Mouse (Mus musculus) kidney, adult 18-20 months (tissue): ENCODE measurements around the gene Shc3.
A peak's percentile ranks its signal among the peaks of the same experiment; 100 is the strongest.

Experiments used
- DNase-seq: peaks from one replicate; pipeline ENCODE4 v3.0.0; 2021

Gene Shc3

DNA sequence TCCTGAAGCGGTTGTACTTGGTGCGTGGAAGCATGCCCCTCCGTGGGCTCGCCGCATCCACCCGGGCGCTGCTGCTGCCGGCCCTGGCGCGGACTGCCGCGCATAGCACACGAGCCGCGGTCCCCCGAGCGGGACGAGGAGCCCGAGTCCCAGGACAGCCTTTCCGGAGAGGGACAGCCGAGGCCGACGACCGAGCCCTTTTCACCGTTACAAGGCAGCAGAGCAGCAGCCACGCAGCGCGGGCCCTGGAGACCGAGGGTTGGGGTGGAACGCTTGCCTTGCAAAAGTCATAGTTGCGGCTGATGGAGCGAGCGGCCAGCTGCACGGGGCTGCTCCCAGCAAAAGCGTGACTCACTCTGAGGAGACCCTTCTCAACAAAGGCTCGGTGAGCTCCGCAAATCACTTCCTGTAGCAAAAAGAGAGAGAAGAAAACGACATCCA, 1.8 kb downstream of the Shc3 start:
- DNase-seq, result peak; percentile 6

DNA sequence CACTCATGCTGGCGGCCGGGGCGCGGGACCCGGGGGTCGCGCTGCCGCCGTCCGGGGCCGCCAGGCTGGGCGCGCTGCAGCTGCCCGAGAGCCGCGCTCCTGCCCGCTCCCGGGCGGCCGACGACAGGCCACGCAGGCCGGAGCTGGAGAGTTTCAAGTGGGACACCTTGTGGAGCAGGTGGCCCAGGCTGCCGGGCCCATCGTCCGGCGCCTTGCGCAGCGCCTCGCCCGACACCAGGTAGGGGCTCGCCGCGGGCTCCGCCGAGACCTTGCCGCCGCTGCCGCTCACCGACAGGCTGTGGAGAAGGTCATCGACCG, 2.2 kb downstream of the Shc3 start:
- DNase-seq, result no peak

DNA sequence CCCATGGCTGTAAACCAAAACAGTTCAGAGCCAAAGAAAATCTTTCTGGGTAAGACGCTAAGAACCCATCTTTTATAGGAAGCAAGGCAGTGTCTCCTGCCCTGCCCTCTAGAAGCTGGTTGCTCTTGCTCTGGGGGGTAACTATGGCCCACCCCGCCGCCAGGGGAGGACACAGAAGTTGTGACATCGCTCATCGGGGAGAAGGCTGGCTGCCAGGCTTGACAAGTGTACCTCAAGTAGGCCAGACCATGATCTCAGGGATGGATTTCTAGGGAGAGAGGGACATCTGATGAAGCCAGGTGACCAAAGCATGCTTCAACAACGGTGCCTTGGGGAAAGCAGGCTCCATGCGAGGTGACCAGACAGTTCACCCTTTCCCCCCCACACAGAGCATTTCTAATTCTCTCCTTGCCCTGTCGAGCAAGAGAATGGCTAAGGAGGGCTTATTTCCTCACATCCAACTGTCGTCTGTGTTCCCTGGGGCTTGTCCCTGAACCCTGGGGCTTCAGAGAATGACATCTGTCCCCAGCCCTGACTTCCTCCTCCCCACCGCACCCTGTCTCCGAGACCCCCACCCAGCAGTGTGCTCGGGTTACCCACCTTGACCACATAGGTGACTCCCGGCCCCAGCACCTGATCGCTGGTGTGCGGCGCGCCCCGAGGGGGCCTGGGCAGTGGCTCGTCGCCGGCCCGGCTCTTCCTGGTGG, 2.7 kb downstream of the Shc3 start:
- DNase-seq, result no peak

DNA sequence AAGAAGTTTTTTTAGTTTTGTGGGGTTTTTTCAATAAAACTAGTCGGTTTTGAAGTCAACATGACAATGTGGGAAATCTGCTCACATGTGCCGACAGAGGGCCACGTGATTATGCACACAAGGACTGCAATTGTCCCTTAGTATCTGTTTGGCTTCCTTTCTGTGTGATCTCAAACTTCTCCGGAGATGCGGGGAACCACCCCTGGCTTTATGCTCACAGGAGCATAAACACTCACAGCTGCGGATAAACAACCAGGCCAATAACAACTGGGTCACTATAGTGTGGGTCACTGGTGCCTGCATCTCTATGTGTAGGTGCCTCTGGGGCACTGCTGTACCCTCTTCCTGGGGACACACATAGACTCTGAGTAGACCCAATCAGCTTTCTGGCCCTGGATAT, 4.5 kb downstream of the Shc3 start:
- DNase-seq, result no peak

DNA sequence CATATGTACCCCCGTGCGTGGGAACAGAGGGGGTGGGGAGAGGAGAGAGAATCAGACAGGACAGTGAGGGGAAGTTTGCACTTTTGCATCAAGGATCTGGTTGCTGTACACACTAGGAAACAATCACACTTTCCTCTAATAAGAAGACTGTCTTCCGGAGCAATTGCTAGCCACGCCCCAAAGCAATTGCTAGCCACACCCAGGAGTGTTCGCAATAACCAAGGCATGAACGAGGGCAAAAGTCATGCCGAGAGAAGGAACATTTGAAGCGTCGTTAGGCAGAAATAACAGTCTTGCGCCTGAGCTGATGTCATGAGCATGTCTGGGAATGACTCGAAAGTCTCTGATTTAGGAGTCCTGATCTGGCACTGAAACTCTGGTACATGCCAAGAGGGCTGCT, 15.9 kb downstream of the Shc3 start:
- DNase-seq, result no peak

DNA sequence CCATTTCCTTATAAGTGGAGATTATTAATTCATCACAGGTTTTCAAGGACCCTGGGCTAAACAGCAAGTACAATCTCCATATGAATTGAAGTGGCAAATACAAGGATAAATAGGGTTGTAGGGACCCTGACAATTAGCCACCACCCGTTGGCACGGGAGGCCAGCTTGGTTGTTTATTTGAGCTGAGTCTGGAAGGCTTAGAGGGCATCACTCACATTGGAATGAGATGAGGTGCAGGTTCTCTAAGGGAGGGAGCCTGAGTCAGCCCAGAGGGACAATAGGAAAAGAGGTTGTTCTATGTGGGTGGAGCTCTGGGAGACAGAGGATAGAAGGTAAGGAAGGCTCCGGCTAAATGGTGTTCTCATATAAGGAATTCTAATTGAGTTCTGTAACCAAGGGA, 17.0 kb downstream of the Shc3 start:
- DNase-seq, result no peak

DNA sequence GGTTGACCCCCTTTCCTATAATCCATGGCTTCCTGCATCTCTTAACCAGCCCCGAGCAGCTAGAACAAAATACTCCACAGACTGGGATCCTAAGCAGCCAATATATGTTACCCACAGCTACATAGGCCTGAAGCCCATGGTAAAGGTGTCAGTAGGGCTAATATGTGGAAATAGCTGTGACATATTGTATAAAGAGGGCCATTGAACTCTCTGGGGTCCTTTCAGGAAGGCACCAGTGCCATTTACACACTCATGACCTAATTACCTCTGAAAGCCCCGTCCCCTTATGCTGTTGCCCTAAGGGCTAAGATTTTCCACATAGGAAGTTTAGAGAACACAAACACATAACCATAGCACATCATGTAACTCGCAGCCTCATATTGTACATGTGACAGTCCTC, 17.4 kb downstream of the Shc3 start:
- no peak for DNase-seq

DNA sequence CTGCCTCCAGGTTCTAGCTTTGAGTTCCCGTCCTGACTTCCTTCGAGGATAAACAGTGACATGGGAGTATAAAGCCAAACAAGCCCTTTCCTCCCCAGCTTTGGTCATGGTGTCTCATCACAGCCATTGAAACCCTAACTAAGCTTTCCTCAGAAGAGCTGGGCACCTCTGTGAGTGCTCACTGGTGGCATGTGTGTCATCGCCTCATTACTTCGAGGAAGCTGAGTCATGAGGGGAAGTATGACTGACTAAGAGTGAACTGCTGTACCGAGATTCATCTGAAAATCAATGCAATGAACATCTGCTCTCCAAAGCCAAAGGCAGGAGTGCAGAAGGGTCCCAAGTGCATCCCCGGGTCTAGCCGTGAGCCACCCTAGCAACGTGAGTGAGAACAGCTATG, 29.4 kb downstream of the Shc3 start:
- no peak for DNase-seq

DNA sequence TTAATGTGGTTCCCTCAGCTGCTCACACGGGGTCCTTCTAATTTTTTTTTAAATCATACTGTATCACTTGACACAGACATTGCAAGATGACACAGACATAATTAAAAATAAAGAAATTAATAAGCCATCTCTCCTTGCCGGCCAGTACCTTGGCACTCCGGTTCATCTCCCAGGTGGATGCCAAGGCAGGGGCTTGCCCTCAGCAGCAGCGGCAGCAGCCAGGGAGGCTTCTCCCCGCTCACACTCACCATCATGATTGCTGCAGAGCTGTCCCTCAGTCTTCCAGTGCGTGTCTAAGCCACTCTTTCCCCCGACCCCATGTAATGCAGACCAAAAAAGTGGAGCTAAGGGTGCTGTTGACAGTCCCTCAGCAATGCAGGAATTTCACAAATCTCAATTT, 33.9 kb downstream of the Shc3 start:
- DNase-seq, result no peak

DNA sequence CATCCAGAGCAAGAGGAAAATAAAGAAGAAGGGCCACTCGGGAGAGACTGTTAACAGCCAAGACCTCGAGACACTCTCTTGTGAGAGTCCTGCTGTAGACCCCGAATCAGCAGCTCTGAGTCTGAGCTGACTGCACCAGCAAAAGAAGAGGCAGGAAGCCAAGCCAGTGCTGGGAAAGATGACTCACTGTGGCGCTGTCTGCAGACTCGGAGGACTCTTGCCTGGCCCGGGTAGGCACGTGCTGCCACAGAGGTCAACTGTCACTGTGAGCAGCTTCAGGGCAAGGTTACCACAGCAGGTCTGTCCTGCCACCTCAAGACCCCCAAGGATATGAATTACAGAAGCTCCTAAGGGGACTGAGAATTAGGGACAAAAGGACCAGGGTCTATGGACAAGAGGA, 42.7 kb downstream of the Shc3 start:
- no peak for DNase-seq

DNA sequence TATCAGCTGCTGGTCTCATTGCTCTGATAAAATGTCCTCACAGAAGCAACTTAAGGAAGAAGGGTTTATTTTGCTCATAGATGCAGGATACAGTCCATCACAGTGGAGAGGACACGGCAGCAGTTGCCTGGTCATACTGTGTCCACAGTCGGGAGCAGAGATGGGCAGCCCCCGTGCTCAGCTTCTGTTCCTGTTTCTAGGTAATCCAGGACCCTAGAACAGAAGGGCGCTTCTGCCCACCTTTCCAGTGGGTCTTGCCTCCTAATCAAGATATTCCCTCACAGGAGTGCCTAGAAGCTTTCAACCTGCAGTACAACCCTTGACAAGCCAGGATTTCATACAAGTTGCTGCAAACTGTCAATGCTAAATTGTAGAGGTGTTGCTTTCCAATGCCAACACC, 44.9 kb downstream of the Shc3 start:
- no peak for DNase-seq

DNA sequence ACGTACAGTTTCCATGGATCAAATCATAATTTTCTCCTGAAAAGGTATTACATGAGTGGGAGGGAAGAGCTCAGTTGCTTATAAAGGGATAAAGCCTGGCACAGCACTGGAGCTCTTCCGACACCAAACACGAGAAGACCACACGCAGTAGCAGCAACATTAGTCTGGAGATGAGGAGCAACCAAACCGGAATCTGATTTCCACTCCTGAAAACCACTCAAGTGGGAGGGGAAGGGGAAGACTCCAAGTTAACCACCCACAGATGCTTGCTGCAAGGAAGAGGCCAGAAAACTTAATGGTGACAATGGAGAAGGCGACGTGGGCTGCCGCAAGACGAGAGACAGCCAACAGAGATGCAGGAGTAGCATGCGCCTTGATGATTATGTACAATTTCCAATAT, 45.9 kb downstream of the Shc3 start:
- no peak for DNase-seq

DNA sequence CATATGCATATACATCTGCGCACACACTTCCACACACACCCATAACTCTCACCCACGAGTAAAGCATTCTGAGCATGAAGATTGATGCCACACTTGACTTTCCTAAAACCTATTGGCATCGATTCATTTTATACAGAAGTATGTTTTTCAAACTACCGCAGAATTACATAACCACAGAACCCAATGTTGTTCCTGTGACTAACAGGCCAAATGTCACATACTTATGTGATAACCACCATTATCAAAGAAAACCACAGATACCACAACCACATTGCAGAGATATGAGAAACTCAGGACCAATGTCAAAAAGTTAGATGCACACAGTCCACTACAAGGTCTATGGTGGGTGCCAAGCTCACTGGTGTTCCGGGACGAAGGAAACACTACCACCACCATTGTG, 50.3 kb downstream of the Shc3 start:
- DNase-seq, result no peak

DNA sequence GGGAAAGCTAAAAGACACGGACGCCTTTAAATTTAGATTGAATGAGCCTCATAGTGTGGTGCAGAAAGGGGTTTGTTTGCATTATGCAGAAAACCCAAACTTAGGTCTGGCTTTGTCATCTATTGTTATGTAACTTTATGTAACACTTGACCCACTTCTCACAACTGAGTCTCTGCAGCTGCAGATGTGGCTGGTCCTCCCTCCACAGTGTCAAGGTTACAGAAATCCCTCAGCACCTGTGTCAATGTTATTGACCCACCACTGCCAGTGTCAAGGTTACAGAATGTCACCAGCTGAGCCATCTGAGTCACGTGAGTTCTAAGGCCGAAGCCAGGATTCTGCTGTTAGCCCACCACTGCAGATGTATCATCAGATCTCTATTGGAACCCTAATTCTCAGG, 51.3 kb downstream of the Shc3 start:
- no peak for DNase-seq

DNA sequence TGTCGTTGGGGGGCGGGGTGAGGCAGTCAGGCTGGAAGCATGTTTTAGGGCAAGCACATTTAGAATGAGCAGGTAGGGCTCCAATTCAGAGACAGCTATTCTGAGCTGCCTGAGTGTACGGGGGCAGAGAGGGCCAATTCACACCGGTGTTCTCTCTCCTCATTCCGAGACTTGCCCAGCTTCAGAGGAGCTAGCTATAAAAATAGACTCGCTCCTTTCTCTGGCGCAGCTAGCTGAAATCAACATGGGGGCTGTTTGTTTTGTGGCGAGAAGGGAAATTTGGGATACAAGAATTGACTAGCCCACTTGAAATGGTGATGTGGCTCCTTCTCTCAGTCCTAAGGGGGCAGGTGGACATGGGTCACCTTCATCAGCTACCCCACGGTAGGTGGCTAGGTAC, 60.4 kb downstream of the Shc3 start:
- DNase-seq, result no peak

DNA sequence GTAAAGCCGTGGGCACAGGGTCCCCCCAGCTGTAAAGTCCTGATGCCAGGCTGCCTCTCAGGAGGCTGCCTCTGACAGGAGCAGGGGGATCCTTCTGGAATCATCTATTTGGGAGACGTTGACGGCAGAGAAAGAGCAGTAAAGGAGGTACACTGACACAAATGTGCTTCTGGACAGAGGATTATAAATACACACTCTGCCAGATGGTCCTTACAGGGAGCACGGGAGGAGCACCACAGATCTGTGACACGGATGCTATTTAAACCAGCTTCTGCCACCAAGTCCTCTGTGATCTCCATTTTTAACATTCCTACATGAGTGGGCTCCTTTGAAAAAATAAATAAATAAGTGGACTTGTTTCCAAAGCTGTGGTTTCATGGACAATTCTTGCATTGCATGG, 63.5 kb downstream of the Shc3 start:
- DNase-seq, result no peak

DNA sequence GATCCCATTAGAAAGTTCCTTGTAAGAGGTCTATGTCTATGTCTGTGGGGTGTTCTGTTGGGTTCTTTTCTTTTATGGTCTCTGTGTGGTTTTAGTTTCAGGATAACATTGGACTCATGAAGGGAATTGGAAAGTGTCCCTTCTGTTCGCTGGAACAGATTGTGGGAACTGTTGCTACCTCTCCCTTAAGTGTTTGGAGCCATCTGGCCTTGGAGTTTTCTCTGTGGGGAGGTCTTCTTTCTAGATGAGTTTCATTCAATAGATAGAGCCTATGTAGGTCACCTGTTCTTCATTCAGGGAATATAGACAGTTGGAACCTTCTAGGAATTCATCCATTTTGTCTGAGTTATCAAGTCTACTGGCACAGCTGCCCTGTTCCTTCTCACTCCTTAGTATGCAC, 69.5 kb downstream of the Shc3 start:
- DNase-seq, result no peak

DNA sequence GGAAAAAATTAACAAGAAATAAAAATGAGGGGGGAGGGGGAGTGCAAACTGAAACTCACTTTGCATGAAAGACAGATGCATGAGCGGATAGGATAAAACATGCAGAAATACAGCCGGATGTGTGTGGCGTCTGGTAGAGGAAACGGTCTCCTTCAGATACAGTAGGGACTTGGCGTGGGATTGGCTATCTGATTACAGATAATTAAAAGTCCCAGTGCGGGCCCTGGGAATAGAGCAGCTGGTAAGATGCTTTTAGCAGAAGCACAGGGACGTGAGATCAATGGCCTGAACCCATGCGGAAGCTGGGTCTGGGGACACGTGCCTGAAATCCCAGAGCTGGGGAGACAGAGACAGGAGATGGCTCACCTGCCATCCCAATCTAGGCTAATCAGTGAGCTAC, 75.5 kb downstream of the Shc3 start:
- DNase-seq, result no peak

DNA sequence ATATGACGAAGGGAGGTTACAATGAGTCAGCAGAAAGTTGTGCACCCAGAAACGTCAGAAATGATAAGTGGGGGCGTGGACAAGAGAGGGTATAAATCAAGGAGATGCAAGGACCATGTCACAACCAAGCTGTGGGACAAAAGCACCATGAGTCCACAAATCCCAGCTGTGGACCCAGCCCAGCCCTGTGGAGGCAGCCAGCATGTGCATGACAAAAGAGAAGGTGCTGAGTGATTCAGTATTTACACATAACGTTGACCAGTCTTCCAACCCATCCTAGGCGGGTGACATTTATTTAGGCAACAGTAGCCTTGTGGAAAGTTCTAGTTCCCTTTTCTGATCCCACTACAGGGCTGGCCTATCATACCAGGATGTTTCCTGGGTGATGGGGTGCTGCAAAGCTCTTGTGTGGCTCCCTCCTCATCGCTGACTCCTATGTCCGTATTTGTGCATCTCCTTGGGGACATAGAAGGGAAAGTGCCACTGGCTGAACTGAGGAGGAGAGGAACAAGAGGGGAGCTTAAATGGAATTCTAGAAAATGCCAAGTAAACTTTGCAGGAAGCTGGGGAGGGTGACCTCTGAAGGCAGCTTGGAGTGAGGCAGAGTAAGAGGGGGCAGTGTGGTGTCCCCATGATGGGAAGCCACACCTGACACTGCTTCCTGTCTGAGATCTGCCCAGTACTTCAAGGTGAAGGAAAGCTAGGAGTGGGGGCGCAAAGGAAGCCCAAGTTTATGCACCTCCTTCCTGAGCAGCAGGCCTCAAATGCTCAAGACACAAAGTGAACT, 77.4 kb downstream of the Shc3 start:
- DNase-seq, result no peak

DNA sequence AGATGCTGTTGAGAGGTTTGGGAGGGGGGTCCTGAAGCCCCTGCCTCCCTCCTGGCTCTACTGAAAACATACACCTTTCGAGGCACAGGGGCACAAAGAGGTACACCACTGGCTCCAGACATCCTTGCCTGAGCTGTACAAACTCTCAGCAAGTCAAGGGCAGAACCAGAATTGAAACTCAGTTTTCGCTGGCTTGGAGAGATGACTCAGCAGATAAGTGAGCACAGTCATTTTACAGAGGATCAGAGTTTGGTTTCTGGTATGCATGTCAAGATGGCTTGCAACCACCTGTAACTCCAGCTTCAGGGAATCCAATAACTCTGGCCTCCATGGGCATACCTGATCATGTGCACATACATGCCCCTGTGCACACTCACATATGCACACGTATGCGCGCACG, 79.0 kb downstream of the Shc3 start:
- no peak for DNase-seq

DNA sequence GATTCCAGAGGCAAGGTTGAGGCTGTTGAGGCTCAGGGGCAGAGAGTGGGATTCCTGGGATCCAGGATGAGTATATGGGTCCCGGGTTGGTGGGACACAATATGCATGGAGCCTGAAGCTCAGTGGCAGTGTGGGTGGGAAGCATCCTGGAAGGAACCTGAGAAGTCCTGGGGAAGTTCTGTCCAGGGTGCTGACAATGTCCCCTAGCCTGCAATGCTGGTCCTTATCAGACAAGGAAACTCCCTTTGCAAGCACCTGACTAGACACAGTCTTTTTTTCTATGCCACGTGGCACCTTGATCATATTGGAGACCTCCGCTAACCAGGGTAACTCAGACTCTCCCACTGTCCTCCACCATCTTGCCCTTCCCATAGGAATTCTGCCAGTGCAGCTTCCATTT, 80.3 kb downstream of the Shc3 start:
- DNase-seq, result no peak

DNA sequence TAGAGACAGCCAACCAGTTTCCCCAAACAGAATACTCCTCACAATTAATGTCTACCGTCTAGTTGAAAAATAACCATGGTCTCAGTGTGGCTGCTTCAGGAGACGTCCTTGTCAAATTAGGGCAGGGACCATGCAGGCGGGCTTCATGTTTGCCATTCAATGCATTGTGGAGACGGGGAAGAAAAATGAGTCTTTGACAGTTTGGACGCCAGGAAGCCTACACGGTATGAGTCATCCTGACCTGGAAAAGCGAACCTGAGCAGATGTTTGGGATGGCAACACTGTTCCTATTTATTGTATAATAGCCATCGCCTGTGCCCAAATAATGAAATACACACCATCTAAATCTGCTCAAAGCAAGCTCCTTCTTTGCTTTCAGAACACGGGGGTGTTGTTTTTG, 83.9 kb downstream of the Shc3 start:
- DNase-seq, result no peak

DNA sequence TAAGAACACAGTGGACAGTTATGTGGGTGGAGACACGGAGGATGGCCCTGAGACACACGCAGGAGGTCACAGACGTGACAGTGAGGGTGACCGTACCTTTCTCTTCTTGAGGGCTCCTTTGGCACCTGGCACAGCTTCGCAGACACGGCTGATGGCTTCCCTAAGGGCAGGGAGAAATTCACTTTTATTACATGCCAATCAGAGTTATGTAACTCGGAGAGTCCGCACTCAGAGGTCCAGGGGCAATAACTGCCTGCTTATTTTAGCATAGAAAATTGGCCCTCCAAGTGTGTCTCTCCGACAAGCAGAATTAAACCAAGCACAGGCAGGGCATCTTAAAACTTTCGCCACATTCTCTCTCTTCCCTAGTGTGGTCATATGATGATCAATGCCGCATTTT, 86.4 kb downstream of the Shc3 start:
- peak; percentile 11 for DNase-seq

DNA sequence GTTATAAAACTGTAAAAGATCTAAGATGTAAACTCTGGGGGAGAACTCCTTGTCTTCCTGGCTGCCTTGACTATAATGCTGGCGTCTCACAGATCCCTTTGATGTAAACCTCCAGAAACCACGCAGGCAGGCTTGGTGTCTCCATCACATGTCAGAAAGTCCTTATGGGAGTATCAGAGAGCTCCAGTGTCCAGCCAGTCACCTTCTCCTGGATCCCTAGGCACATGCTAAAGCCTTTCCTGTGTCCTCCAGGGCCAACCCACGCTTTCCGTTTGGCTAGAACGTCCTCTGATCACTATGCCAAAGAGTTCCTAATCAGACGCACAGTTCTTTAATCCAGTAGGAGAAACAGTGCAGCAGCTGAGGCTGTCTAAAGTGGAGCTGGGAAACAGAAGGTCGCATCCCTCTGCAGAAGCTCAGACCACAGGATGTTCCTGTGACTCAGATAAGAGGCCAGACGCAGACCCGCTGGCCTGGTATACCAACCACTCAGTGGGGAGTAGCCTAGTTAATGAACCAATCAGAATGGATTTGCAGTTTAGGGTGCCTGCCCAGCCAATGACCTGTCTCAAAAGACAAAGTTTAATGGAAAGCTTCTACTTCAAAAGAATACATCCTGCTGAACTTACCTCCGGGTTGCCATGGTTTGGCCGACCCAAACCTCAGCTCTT, 88.7 kb downstream of the Shc3 start:
- no peak for DNase-seq

DNA sequence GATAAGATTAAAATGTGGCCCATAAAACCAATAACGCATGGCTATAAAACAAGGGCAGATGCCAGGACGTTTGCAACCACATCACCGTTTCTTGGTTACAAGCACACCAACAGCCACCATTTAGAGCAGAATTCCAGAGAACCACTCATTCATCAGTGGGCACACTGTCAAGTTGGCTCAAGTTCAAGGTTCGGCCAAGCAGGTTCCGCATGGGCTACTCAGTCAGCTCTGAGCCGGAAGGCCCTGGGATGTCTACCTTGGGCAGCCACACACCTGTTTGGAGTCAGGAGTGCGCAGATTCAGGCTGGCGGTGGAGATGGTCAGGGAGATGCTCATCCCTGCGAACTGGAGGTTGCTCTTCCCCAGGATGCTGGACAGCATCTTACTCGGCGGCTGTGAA, 89.4 kb downstream of the Shc3 start:
- peak; percentile 72 for DNase-seq
